Mouse (Mus musculus) spleen, embryonic (tissue): ENCODE measurements around the gene Litaf.
"Not testable (repeated sequence)": the region's sequence is repeated elsewhere in the genome, so short reads cannot be mapped to it uniquely, and the experiment has no call there.

ENCODE experiments used
- CTCF ChIA-PET: fragments of 350-600 bp; sonication (Branson Sonifier 250); formaldehyde crosslinking; loops from one replicate; lab custom pipeline; 2022; lab: Charles Lee

The Litaf gene

DNA sequence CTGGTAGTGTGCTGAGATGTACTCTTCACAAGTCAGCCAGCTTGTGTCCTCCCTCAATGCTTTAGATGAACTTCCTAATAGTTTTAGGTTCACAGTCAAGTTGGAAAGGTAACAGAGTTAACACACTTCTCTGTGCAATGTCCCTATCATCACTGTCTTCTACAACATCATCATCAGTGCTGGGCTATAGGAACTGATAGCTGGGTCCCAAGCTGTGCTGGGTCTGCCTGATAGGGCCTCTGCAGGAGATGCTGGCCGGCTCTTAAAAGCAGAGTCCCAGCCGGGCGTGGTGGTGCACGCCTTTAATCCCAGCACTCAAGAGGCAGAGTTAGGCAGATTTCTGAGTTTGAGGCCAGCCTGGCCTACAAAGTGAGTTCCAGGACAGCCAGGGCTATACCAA lies 35.1 kb downstream of the Litaf start:
- CTCF ChIA-PET = no interaction called here

DNA sequence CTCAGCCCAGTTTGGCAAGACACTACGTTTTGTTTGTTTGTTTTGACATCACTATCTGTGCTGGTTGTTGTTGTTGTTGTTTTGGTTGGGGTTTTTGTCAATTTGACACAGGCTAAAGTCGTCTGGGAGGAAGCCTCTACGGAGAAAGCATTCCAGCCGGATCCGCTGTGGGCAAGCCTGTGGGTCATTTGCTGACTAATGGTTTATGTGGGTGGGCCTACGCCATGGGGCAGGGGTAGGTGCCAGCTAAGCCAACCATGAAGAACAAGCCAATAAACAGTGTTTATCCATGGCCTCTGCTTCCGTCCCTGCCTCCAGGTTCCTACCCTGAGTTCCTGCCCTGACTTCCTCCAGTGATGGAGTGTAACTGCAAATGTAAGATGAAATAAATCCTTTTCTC lies 37.8 kb downstream of the Litaf start:
- CTCF ChIA-PET = no interaction called here

DNA sequence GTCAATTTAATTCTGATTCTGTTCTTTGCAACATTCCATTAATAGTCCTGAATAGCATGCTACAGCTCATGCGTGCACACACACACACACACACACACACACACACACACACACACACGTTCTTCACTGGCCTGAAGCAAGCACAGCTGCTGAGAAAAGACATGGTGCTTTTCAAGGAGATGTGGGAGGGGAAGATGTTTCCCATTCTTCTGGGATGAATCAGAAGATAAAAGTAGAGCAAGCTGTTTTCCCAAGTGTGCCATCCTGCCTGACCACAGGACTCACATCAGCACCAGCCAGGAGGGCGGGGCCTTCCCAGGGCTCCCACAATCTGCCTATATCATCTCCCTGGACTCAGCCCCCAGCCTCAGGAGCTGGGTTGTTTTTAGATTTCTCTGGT lies 41.1 kb downstream of the Litaf start:
- CTCF ChIA-PET = no interaction called here

DNA sequence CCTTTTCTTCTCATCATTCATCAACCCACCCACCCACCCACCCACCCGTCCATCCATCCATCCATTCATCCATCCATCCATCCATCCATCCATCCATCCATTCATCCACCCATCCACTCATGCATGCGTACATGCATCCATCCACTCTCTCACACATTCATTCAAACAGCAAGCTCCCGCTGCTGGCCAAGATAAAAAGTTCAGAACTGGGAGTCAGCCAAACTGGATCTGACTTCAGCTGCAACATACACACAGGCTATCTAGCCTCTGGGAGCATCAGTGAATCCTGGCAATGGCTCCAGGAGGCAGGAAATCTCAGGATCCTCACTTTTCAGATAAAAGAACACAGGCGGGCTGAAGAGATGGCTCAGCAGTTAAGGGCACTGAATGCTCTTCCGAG lies 42.3 kb downstream of the Litaf start:
- CTCF ChIA-PET = no interaction called here

DNA sequence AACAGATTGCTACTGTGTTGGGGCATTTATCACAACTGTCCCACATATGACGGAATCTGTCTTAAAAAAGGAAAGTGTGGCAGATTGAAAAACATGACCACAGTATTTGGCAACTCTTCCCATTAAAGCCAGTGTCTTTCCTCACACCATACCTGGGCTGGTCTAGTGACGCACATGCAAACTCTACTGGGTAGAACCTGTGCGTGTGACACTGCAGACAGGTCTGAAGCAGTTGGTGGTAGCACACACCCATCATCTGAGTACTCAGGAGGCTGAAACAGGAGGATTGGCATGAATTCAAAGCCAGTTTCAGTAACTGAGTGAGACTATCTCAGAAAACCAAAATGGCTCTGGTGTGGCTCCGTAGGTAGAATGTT lies 43.9 kb downstream of the Litaf start:
- CTCF ChIA-PET = no interaction called here

DNA sequence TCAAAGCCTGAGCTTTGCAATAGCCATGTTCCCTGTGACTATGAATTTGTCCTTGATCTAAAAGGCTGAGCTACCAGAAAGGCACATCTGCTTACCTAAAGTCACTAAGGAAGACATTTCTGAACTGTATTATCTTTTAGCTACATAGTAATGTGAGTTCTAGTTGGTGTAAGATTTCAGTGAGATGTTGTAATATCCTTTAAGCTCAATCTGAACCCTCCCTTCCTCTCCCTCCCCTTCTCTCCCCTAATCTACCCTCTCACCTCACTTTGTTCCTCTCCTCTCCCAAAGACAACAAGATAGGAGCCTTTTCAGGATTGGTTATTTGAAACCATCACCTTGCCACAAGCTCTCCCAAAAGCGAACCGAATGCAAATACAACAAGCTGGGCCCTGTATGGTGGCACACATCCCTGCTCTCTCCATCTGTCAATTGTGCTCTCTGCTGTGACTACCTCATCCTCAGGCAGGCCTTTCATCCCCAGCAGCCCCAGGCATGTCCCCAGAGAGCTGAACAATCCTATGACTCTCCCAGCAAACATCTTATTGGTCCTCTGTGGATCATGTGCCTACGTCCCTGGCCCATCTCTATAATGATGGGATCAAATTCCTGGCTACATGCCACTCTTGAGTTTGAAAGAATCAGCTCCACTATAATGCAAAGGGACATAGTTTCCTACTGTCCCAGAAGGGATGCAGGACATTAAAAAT lies 44.4 kb downstream of the Litaf start:
- CTCF ChIA-PET = interaction anchor here (1.0 kb wide), 1 partner anchor 13 kb away, joined by 3 read pairs; no protein-coding TSS in a partner anchor

DNA sequence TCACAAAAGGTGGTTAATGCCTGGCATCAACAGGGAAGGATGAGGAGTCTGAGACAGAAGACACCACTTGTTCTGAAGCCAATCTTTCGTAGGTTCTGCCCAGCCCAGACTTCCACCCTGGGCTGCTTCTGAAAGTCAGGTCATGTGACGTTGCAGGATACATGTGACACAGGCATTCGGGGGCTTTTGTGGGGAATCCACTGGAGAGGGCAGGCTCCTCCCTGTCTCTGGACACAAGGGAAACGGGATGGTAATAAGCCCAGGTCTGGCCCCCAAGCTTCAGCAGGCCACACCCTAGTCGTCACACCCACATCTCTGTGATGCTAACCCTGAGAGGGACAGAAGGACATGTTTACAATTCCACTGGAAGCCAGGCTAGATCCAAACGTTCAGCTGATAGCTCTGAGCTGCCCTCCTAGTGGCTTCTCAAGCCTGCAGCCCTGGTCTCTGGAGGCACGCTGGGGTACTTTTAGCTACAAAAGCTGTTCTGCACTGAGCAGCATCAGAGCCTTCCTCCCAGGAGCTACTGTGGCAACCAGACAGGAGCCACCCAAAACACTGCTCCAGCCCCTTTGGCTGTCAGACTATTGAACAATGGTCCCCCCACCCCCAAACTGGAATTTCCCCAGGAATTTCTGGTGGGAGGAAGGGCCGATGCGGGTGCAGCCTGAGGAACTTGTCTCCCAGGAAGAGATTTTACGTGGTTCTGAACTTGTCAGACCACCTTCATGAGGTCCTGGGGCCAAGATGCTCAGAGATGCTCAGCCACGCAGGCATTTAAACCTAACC lies 48.0 kb downstream of the Litaf start:
- CTCF ChIA-PET = no interaction called here

DNA sequence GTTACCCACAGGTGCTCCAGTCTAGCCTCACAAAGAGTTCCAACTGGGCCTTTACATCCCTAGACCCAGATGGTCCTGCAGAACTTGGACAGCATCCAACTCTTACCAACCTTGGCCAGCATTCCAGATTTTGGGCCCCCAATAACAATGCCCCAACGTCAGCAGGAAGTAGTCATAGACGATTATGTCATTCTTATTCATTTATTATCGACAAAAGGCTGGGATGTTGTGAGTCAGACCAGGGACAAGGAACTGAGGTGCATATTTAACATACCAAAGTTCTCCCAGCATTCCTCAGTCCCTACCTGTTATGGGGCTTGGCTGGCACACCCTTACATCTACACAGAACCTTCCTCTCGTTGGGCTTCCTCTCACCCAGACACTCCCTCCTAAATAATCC lies 49.6 kb downstream of the Litaf start:
- CTCF ChIA-PET = no interaction called here

DNA sequence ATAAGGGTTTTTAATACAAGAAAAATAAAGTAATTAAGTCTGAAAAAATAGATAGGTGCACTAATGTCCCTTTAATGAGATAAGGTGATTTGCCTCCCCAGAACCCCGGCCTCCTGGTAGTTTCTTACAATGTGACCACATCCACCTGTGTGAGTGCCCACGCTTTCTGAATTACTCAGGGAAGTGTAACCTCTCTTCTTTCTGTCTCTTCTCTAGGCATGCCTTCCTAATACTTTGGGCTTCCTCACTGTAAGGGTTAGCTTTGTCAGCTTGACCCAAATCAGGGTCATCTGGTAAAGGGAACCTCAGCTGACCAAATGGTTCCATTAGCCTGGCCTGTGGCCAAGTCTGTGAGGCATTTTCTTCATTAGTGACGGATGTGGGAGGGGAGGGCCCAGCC lies 51.5 kb downstream of the Litaf start:
- CTCF ChIA-PET = interaction anchor here (1.0 kb wide), 1 partner anchor 135 kb away, joined by 3 read pairs; no protein-coding TSS in a partner anchor

DNA sequence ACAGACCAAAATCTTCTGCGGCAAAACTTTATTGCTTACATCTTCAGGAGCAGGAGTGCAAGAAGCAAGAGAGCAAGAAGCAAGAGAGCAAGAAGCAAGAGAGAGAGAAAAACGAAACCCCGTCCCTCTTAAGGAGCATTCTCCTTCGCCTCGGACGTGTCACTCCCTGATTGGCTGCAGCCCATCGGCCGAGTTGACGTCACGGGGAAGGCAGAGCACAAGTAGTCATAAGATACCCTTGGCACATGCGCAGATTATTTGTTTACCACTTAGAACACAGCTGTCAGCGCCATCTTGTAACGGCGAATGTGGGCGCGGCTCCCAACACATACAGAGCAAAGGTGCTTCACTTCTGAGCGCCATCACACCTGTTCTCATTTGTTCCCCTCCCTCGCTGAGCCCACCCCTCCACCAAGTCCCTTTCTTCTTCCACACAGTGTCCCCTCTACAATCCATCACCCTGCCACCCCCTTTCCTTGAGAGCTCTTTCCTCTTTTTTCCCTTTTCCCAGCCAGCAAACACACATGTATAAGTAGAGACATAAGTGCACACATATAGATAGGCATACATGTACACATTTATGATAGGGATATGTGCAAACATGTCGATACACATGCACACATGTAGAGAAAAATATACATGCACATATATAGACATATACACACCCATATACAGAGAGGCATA lies 52.4 kb downstream of the Litaf start:
- CTCF ChIA-PET = not testable (repeated sequence)

DNA sequence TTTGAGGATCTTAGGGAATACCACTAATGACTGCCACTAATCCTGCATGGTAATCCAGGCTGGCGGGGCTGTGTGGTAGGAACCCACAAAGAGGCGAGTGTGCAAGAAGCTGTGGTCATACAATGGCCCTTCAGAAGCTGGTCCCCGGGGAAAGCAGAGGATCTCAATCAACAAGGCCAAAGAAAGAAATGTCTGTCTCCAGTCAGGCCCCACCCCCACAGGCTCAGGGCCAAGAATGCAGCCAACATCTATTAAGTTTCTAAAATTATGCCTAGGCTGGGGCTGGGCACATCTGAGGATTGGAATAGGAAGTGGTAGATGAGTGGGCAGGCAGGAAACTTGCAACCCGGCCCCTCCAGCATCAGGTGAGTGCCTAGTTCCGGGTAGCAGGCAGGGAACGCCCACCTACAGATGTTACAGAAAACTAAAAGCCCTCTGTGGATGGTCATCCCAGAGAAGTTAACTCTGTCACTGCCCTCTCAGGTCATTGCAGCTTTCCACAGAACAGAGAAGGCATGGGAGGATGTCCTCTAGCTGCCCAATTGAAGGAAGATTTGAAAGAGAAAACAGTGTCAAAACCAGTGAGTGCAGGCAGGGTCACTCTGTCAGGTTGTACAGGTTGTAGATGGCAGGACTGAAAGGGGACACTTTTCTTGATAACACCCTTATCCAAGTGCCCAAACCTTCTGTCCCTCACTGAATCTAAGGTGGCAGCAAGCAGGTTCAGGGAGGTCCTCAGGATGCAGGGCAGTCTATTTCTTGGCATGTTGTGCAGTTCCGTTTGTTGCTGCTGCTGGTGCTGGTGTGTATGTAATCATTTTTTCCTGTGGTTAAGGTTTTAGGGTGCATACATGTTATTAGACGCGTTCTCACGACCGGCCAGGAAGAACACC lies 53.1 kb downstream of the Litaf start:
- CTCF ChIA-PET = no interaction called here

DNA sequence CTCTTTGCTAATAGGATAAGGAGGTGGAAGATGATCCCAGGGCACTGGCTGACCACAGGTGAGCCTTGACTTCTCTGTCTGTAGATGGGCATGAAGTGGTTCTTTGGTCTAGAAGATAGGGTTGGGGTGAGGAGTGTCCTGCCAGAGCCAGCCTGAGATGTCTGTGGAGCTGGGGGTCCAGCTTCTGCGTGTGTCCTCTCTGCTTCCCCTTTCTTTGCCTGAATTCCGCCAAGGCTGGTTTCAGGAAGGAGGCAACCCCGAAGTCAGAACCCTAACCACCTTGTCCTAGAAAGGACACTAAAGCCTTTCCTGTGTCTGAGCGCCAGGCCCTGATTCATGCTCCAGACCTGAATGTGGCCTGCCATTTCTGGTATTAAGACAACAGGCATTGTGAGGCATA lies 54.0 kb downstream of the Litaf start:
- CTCF ChIA-PET = no interaction called here

DNA sequence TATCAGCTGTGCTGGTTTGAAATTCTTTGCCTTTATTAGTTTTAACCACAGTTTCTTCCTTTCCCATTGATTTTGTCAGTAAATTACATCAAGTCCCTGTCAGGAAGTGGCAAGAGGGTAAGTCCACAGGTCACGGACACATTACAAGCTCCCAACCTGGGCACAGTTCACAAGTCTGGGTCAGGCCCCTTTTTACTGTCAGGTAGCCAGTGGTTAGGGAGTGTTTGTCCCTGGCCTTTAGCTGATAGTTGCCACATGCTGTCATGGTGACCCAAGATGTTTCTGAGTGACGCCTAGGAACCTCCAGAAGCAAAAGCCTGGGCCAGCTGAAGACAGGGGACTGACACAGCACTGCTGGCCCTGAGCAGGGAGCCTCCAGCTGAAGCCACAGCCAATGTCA lies 54.8 kb downstream of the Litaf start:
- CTCF ChIA-PET = no interaction called here

DNA sequence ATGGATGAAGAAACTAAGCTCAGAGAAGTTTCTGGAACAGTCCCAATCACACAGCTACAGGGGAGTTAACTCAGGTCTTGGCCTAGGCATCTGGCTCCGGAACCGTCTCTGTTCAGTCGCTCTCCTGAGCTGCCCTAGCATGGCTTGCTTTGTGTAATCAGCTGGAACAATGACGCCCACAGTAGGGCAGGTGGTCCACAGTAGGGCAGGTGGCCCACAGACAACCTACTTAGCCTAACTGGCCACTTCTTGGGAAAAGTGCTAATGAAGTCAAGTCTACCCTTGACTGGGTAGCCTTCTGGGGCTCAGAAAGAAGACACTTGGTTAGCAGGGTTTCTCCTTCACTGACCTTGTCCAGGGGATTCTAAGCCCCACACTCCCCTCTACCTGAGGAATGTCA lies 55.7 kb downstream of the Litaf start:
- CTCF ChIA-PET = interaction anchor here (0.8 kb wide), 1 partner anchor 28 kb away, joined by 3 read pairs; no protein-coding TSS in a partner anchor

DNA sequence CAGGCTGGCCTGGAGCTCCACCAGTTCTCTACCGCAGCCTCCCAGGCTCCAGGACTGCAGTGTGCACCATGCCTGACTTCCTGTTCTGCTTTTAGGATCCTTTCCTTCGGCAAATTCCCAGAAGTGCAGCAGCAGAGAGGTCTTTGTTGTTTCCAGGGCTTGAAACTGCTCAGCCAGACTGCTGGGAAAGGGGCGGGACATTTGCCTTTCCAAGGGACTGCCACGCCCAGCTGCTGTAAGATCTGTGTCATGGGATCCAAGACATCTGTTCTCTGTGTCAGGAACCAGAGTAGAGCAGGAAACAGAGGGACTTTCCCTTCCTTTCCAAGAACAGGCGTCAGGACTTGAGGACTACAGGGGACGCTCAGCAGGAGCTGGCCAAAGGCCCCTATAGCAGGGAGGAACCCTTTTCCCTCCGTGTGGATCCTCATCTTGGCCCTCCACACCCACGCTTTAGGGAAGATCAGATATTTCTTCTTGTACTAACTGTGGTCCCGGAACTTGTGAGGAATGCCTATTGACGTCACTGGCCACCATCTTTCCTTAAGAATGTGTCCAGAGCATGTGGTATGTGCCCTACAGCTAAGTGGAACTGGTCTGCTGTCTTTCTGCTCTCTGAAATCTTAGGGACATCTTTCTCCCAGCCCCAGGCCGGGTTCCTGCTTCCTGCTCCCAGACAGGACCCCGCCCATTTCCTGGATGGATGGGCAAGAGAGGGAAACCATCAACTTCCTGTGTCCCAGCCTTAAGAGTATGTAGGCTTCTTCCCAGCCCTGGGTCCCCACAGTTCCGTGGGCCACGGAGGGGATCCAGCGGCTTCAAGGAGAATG lies 57.6 kb downstream of the Litaf start:
- CTCF ChIA-PET = interaction anchor here (0.6 kb wide), 1 partner anchor 25 kb away, joined by 6 read pairs; no protein-coding TSS in a partner anchor

DNA sequence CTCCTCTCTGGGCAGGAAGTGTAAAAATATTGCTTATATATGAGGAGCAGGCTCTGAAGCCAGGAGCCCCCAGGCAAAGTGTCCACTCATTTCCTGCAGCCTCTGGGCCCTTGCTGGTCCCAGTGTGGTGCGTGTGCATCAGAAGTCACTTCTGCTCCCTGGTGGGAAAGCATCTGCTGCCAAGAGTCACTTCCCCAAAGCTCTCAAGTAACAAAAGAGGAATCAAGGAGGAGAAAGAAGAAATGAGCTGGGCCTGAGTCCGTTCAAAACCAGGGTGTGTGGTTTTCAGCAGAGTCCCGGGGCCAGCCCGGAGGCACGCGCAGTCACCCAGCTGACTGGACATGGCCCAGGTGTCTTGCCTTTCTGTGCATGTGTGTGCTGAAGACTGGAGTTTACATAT lies 59.9 kb downstream of the Litaf start:
- CTCF ChIA-PET = no interaction called here

DNA sequence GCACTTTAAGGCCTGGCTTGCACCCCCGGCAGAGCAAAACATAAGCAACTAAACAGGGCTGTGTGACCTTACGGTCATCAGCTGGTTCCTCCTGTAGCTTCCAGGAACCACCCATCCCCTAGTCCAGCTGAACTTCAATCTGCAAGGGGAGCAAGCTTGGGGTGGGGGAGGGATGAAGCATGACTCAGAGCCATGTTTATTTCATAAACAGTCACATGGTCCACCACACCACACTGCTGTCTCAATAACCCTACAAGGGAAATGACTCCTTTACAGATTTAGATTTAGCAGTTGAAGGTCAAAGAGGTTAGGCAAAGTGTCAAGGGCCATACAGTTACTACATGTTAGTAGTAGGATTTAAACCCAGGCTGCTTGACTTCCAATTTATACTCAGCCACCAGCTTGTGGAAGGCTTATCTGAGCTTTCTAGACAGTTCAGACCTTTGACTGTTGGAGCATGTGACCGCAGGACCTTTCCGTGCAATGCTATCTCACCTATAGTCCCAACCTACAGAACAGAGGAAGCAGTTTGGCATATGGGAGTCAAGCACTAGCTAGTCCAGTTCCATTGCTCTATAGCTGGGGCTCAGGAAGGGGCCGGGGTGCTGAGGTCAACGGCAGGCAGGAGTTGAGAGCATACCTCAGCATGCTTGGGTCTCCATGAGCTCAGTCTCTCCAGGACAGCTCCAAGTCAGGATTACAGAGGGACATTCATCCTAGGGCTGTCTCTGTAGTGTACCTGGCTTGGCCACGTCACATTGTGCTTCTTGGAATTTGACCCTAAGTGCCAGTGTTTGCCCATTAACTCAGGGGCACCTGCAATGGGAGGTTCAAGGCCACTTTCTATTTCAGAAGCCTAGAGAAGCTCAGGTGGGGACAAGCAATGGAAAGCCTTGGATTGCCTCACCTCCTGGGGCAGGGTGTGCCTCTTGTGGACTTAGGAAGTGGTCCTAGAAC lies 64.0 kb downstream of the Litaf start:
- CTCF ChIA-PET = interaction anchor here (0.5 kb wide), 1 partner anchor 34 kb away, joined by 3 read pairs; no protein-coding TSS in a partner anchor

DNA sequence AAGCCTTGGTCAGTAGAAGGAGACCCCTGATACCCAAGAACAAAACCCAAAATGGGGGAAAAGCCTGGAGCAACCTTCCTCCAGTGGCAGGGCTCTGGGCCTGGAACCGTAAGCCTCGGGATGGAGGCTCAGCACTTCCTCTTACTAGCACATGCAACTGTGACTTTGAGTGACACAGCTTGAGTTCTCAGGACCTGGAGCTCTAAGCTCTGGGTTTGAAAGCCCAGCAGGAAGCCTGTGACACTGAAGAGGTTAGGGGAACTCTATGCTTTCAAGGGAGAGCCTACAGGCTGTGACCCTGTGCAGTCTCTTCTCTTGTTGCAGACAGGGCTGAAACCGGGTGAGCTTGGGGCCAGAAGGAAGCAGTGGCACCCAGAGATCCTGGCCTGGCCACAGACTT lies 66.1 kb downstream of the Litaf start:
- CTCF ChIA-PET = no interaction called here

DNA sequence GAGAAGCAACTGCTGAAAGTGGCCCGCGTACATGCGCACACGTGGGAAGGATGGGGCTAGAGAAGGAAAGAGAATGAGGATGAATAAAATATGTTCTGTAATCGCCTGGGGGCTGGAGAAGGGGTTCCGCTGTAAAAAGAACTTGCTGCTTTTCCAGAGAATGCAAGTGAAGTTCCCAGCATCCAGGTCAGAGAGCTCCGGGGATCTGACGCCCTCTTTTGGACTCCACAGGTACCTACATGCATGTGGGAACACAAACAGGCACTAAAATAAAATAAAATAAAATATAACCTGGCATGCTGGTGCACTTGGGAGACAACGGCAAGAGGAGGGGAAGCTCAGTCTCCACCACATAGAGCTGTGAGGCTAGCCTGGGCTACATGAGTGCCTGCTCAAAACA lies 67.7 kb downstream of the Litaf start:
- CTCF ChIA-PET = no interaction called here
